Comparison of ENCODE assay signal across 20 mouse cellular contexts in the genomic region with DNA sequence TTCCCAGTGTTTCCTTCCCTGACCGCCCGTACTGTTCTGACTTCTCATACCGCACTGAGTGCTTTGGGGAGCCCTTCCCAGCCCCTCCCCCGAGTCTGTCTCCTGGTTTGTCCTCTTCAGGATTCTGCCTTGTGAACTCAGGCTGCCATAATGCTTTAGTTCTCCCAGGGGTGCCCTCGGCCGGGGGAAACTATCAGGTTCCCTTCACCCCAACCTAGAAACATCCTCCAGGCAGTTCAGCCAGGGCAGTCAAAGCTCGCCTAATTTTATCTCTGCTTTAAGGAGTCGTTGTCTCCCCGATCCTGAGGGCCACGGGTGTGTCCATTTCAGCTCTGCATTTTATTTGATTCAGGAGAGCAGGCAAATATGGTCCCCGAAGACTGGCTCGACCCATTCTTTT. TPM values are rescaled to one million over a fixed set of nuclear protein-coding genes. Genes with fewer than 3 reads are reported as not detected.
DNase-seq lines count a peak whose midpoint lies in the region; ATAC-seq and TF ChIP-seq lines count a peak whose summit lies in the region.
"Had no signal": no experiment of that assay in that cellular context is flagged by ENCODE, and none has a peak within 500 bp of the region (broad histone marks: within the 10 kb centered on the region; RNA-seq: fewer than 3 reads in every experiment).

No protein-coding gene starts in this region.

- no peaks in the 10 kb centered on the region for H3K27me3 ChIP-seq in liver, embryonic 11.5 days (replicated peaks; ENCODE audit: control insufficient read depth, insufficient read depth, low read length)
- no peaks in the 10 kb centered on the region for H3K27me3 ChIP-seq in CH12.LX (replicated peaks)
- H3K27me3 ChIP-seq: embryonic facial prominence, embryonic 12.5 days; forebrain, embryonic 13.5 days; forebrain, embryonic 15.5 days had no signal

- in situ Hi-C loops in CH12.LX (cut with MboI; ENCODE audit: low pct_ligation_motif_present, low pct_unique_long_range_greater_than_20kb, low sequenced_read_pairs), result no loop called here

- no peaks in the 10 kb centered on the region for H3K9me3 ChIP-seq in liver, embryonic 11.5 days (ENCODE audit: control insufficient read depth, low read length)
- H3K9me3 ChIP-seq in CH12.LX (replicated peaks; ENCODE audit: low read length), result no peaks in the 10 kb centered on the region
- H3K9me3 ChIP-seq: embryonic facial prominence, embryonic 10.5 days; embryonic facial prominence, embryonic 12.5 days; forebrain, embryonic 13.5 days; forebrain, embryonic 15.5 days had no signal

- no peak overlapping the region for H3K4me3 ChIP-seq in liver, embryonic 11.5 days (ENCODE audit: low read depth, low read length)
- no peak overlapping the region for H3K4me3 ChIP-seq in CH12.LX (replicated peaks in 1 of 3; ENCODE audit: low read depth in 2 of 3, low read length in 2 of 3, poor library complexity in 1 of 3)
- H3K4me3 ChIP-seq: embryonic facial prominence, embryonic 10.5 days; embryonic facial prominence, embryonic 12.5 days; forebrain, embryonic 13.5 days; forebrain, embryonic 15.5 days had no signal

- no peak for TF ChIP-seq POLR2A in CH12.LX (IDR thresholded peaks at IDR 0.05; ENCODE audit: low read depth, low read length)

- dilution Hi-C loops in CH12.LX (cut with MboI; ENCODE audit: extremely low pct_ligation_motif_present, extremely low pct_unique_long_range_greater_than_20kb, low sequenced_read_pairs), result no loop called here

- H3K27ac ChIP-seq in liver, embryonic 11.5 days (ENCODE audit: low read depth, low read length), result no peak overlapping the region
- H3K27ac ChIP-seq in CH12.LX (ENCODE audit: insufficient read depth, low read depth), result no peak overlapping the region
- H3K27ac ChIP-seq: embryonic facial prominence, embryonic 10.5 days; embryonic facial prominence, embryonic 12.5 days; forebrain, embryonic 13.5 days; forebrain, embryonic 15.5 days had no signal

- DNase-seq in liver (peak; percentile 1), A20 (ENCODE audit: low read depth, low spot score) (peak; percentile 51), CH12.LX (ENCODE audit: extremely low read depth) (no peak)
- no peak for DNase-seq in liver, embryonic 11.5 days (ENCODE audit: low spot score)
- no peak for DNase-seq in gastrocnemius, postnatal 14 days
- DNase-seq: adrenal gland, adult 2 months; adrenal gland, postnatal 10 days; adrenal gland, postnatal 25 days; B cell, adult 2 months; cerebellum, adult 11-12 months; cerebellum, adult 2 months; cerebellum, adult 9-10 months; cerebellum, postnatal 10 days; cerebellum, postnatal 25 days; forebrain, postnatal 0 days had no signal

- no peaks in the 10 kb centered on the region for H3K4me1 ChIP-seq in liver, embryonic 11.5 days (replicated peaks; ENCODE audit: control insufficient read depth, insufficient read depth, low read length)
- H3K4me1 ChIP-seq in CH12.LX (ENCODE audit: control insufficient read depth in 1 of 2, insufficient read depth in 2 of 2), result peaks cover 5 to 12% of the 10 kb centered on the region in 2 experiments
- H3K4me1 ChIP-seq: embryonic facial prominence, embryonic 10.5 days; embryonic facial prominence, embryonic 12.5 days; forebrain, embryonic 13.5 days had no signal

- TF ChIP-seq RAD21 in CH12.LX (IDR thresholded peaks at IDR 0.05; ENCODE audit: low read depth, low read length), result no peak

- H3K79me2 ChIP-seq in CH12.LX (replicated peaks; ENCODE audit: control insufficient read depth, extremely low read depth, insufficient read depth, poor library complexity, severe bottlenecking), result no peaks in the 10 kb centered on the region

- no peak overlapping the region for H3K4me2 ChIP-seq in liver, embryonic 11.5 days
- peak overlapping the region; percentile 53 for H3K4me2 ChIP-seq in CH12.LX (ENCODE audit: insufficient read depth, low read depth, poor library complexity, severe bottlenecking)
- H3K4me2 ChIP-seq: embryonic facial prominence, embryonic 12.5 days; forebrain, embryonic 13.5 days; forebrain, embryonic 15.5 days had no signal

- WGBS in liver, embryonic 11.5 days, result 90% methylated on average over 12 of the region's 12 CpGs

- TF ChIP-seq EP300 in CH12.LX (IDR thresholded peaks at IDR 0.05; ENCODE audit: low read length), result no peak

- intact Hi-C loops in gastrocnemius, postnatal 14 days (cut with DNase I; ENCODE audit: low total_unique reads), result no loop called here

- H3K36me3 ChIP-seq in liver, embryonic 11.5 days (ENCODE audit: control insufficient read depth, insufficient read depth, low read length), result peaks cover 27% of the 10 kb centered on the region
- peaks cover 0 to 46% of the 10 kb centered on the region in 2 experiments for H3K36me3 ChIP-seq in CH12.LX (replicated peaks in 1 of 2; ENCODE audit: control insufficient read depth in 1 of 2, insufficient read depth in 1 of 2, low read length in 1 of 2)

- TF ChIP-seq CTCF in CH12.LX (conservative IDR thresholded peaks at IDR 0.05 in 1 of 2, IDR thresholded peaks at IDR 0.05 in 1 of 2; ENCODE audit: low read depth in 2 of 2, low read length in 2 of 2), result no peak

- no peak overlapping the region for H3K9ac ChIP-seq in liver, embryonic 11.5 days (ENCODE audit: low read depth, low read length)
- H3K9ac ChIP-seq in CH12.LX (ENCODE audit: insufficient read depth, low read depth), result peak overlapping the region; percentile 21; the same call in 1 of the 2 replicates
- H3K9ac ChIP-seq: embryonic facial prominence, embryonic 12.5 days; forebrain, embryonic 13.5 days; forebrain, embryonic 15.5 days; forebrain, postnatal 0 days had no signal

- ATAC-seq in liver, embryonic 11.5 days (replicated peaks; ENCODE audit: low FRiP score), result no peak
- ATAC-seq: CD4-positive, CD25-positive, alpha-beta regulatory T cell, adult 4 months; forebrain, embryonic 13.5 days; forebrain, embryonic 15.5 days; forebrain, postnatal 0 days had no signal

TF ChIP-seq in CH12.LX, 34 proteins besides CTCF, POLR2A, EP300 and RAD21:
- no peak for TF ChIP-seq ZKSCAN1 (IDR thresholded peaks at IDR 0.05; ENCODE audit: borderline replicate concordance, low read depth, low read length)
- TF ChIP-seq NRF1 (IDR thresholded peaks at IDR 0.05; ENCODE audit: low read depth, low read length), result no peak
- TF ChIP-seq ZC3H11A (IDR thresholded peaks at IDR 0.05; ENCODE audit: low read depth, low read length), result no peak
- no peak for TF ChIP-seq JUN (IDR thresholded peaks at IDR 0.05; ENCODE audit: insufficient read depth, low read depth, low read length)
- no peak for TF ChIP-seq ZMIZ1 (IDR thresholded peaks at IDR 0.05; ENCODE audit: low read depth, low read length)
- TF ChIP-seq USF2 (conservative IDR thresholded peaks at IDR 0.05; ENCODE audit: low read depth, low read length), result no peak
- TF ChIP-seq RCOR1 (conservative IDR thresholded peaks at IDR 0.05; ENCODE audit: low read depth, low read length), result no peak
- no peak for TF ChIP-seq TBP (conservative IDR thresholded peaks at IDR 0.05; ENCODE audit: low read depth, low read length)
- no peak for TF ChIP-seq JUND (conservative IDR thresholded peaks at IDR 0.05; ENCODE audit: low read depth, low read length)
- TF ChIP-seq KAT2A (IDR thresholded peaks at IDR 0.05; ENCODE audit: insufficient replicate concordance, low read length), result no peak
- TF ChIP-seq CHD2 (IDR thresholded peaks at IDR 0.05; ENCODE audit: low read length), result no peak
- no peak for TF ChIP-seq E2F4 (IDR thresholded peaks at IDR 0.05; ENCODE audit: insufficient replicate concordance, low read depth, low read length)
- no peak for TF ChIP-seq ZNF384 (IDR thresholded peaks at IDR 0.05; ENCODE audit: low read depth, low read length)
- no peak for TF ChIP-seq MYC (IDR thresholded peaks at IDR 0.05; ENCODE audit: low read depth, low read length)
- TF ChIP-seq MAZ (IDR thresholded peaks at IDR 0.05; ENCODE audit: low read depth, low read length), result no peak
- TF ChIP-seq PAX5 (IDR thresholded peaks at IDR 0.05; ENCODE audit: low read length), result no peak
- no peak for TF ChIP-seq TCF12 (IDR thresholded peaks at IDR 0.05; ENCODE audit: low read depth, low read length)
- no peak for TF ChIP-seq CHD1 (IDR thresholded peaks at IDR 0.05; ENCODE audit: low read depth, low read length)

RNA-seq across cellular contexts. Expression of a gene that starts 28.0 kb away (rescaled TPM):
- 18.1 and 18.8 TPM in 2 replicates for polyA plus RNA-seq in liver, embryonic 11.5 days (2014; fragmentation: Nextera tagmentation; extraction: Ambion mirVana)
- total RNA-seq in CH12.LX (2012; rRNA removed) (1.1 and 1.8 TPM in 2 replicates), CH12.LX (2014; rRNA removed) (0.66 and 0.82 TPM in 2 replicates)
- polyA plus RNA-seq in CH12.LX (2012; ENCODE audit: insufficient read length, low read depth), result 3.8 and 4.5 TPM in 2 replicates
- total RNA-seq in gastrocnemius, postnatal 14 days (2021), result 1 to 10 TPM; 2.2 to 2.3 TPM

Comparison
In these comparisons a context has a peak if more than half of its experiments do, and no peak if none do; other contexts are left out.
1. DNase-seq: peak in liver (single experiment) and A20 (single experiment); none in liver, embryonic 11.5 days (single experiment), CH12.LX (single experiment) and gastrocnemius, postnatal 14 days (single experiment).